Mouse (Mus musculus) liver, adult (tissue): ENCODE results near the gene Lhfpl4.

Experiments used
- GATA4 ChIP-seq: IDR thresholded peaks from 2 replicates; pipeline ENCODE4 v1.6.1; 2014; ENCODE audit warnings: mild to moderate bottlenecking, low read length; ENCODE audit not compliant: insufficient replicate concordance

Lhfpl4 gene

GRCm38 (mm10) chr6:113144764-113145163 is 50.4 kb downstream of the Lhfpl4 start:
- TF ChIP-seq GATA4, result peak; percentile 76; the same call in 1 of the 2 replicates

GRCm38 (mm10) chr6:113141389-113142094 is 53.6 kb downstream of the Lhfpl4 start:
- no peak for TF ChIP-seq GATA4

GRCm38 (mm10) chr6:113133360-113133759 is 61.8 kb downstream of the Lhfpl4 start:
- TF ChIP-seq GATA4, result no peak

- no peak for TF ChIP-seq GATA4
Observed at GRCm38 (mm10) chr6:113120806-113121205, 74.4 kb downstream of the Lhfpl4 start.
